Mouse (Mus musculus) C2C12 (cell line): ENCODE measurements around the gene Elovl6.

Experiments used
- CEBPB ChIP-seq: IDR thresholded peaks from one replicate; pipeline ENCODE4 v1.6.1; 2011; ENCODE audit warnings: low read depth, mild to moderate bottlenecking, control low read depth, moderate library complexity
- CTCF ChIP-seq: IDR thresholded peaks from one replicate; pipeline ENCODE4 v1.5.1; 2011; ENCODE audit not compliant: control insufficient read depth, insufficient read depth, insufficient read length
- FOSL1 ChIP-seq: IDR thresholded peaks from one replicate; pipeline ENCODE4 v1.8.0; 2011; ENCODE audit warnings: mild to moderate bottlenecking, low read length; ENCODE audit not compliant: poor library complexity, insufficient read depth, severe bottlenecking
- MAX ChIP-seq: IDR thresholded peaks from one replicate; pipeline ENCODE4 v1.6.1; 2011; ENCODE audit warnings: mild to moderate bottlenecking, control low read depth
- MYOD1 ChIP-seq: IDR thresholded peaks from one replicate; pipeline ENCODE4 v1.6.1; 2011; ENCODE audit warnings: low read depth; ENCODE audit not compliant: control insufficient read depth, insufficient read length
- MYOG ChIP-seq: IDR thresholded peaks from one replicate; pipeline ENCODE4 v1.6.1; 2011; ENCODE audit not compliant: control insufficient read depth, insufficient read length; ENCODE audit errors: extremely low read depth
- USF1 ChIP-seq: IDR thresholded peaks from one replicate; pipeline ENCODE4 v1.6.1; 2011; ENCODE audit warnings: low read depth, mild to moderate bottlenecking, control low read depth, moderate library complexity

GRCm38 (mm10) chr3:129622120-129622519 lies 90.0 kb downstream of the Elovl6 start:
- TF ChIP-seq CTCF, result no peak
- TF ChIP-seq MAX, result no peak
- TF ChIP-seq MYOD1, result no peak
- no peak for TF ChIP-seq USF1
- no peak for TF ChIP-seq FOSL1
- TF ChIP-seq MYOG, result no peak
- no peak for TF ChIP-seq CEBPB
